Mouse (Mus musculus) liver, embryonic 13.5 days (tissue): ENCODE data around the gene Osbpl6. TPM values are rescaled to one million over a fixed set of nuclear protein-coding genes. Genes with fewer than 3 reads are reported as not detected.

Source experiments
- ATAC-seq: fragments of 200-750 bp; cut with Nextera tagmentation; 2 replicates; pipeline ENCODE4 v1.8.0; 2017; ENCODE audit warnings: low read depth, mild to moderate bottlenecking, moderate number of reproducible peaks, moderate library complexity
- DNase-seq: peaks from one replicate; pipeline ENCODE4 v3.0.0; 2022
- H3K27ac ChIP-seq: fragments of 300-500 bp; sonication (generic); 2 replicates; pipeline ENCODE4 v1.5.1; 2015; ENCODE audit warnings: moderate library complexity, mild to moderate bottlenecking, inconsistent platforms
- H3K27me3 ChIP-seq: fragments of 300-500 bp; sonication (generic); 2 replicates; pipeline ENCODE4 v1.6.1; 2015; ENCODE audit warnings: mild to moderate bottlenecking, inconsistent platforms
- H3K36me3 ChIP-seq: fragments of 300-500 bp; sonication (generic); 2 replicates; pipeline ENCODE4 v1.6.1; 2015; ENCODE audit warnings: mild to moderate bottlenecking, inconsistent platforms
- H3K4me1 ChIP-seq: fragments of 300-500 bp; sonication (generic); replicated peaks from 2 replicates; pipeline ENCODE4 v1.6.1; 2015; ENCODE audit warnings: inconsistent platforms
- H3K4me2 ChIP-seq: fragments of 300-500 bp; sonication (generic); 2 replicates; pipeline ENCODE4 v1.6.1; 2015; ENCODE audit warnings: inconsistent platforms, mild to moderate bottlenecking, moderate library complexity
- H3K4me3 ChIP-seq: fragments of 300-500 bp; sonication (generic); replicated peaks from 2 replicates; pipeline ENCODE4 v1.5.1; 2015; ENCODE audit warnings: mild to moderate bottlenecking, inconsistent platforms
- H3K9ac ChIP-seq: fragments of 300-500 bp; sonication (generic); 2 replicates; pipeline ENCODE4 v1.6.1; 2015; ENCODE audit warnings: mild to moderate bottlenecking, inconsistent platforms
- H3K9me3 ChIP-seq: fragments of 300-500 bp; sonication (generic); replicated peaks from 2 replicates; pipeline ENCODE4 v1.6.1; 2016; ENCODE audit warnings: inconsistent platforms
- WGBS: fragments of 180-500 bp; shearing (Covaris S2); methylation state at CpG from one replicate; pipeline ENCODE4 v1.1.7; 2015; ENCODE audit not compliant: insufficient replicate concordance; 5-methylcytosine and 5-hydroxymethylcytosine counted together
- polyA plus RNA-seq: library from polyadenylated mRNA; unstranded; fragments of >200 nt; fragmentation: Nextera tagmentation; extraction: Ambion mirVana; gene quantifications from 2 replicates; pipeline ENCODE4 v1.2.1, GENCODE M21; 2015

Gene Osbpl6
- polyA plus RNA-seq, 1 experiment from 2014 or later = 0.70 TPM

DNA sequence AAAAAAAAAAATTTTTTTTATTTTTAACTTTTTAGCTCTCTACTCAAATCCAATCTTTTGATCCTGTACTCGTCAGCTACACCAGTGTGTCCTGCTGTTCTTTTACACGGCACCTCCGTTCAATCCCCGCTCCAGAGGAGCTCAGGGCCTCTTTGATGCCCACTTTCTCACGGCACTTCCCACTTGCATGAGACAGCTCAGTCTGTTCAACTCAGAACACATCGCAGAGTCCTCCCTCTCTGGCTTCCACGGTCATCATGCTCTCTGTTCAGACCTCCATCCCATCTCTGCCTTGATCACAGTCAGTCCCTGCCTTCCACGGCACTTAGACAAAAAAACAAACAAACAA, 63.4 kb downstream of the Osbpl6 start:
- Histone ChIP-seq H3K36me3 (no peaks in the 10 kb centered on the region), H3K27me3 (no peaks in the 10 kb centered on the region), H3K4me3 (no peak overlapping the region), H3K4me2 (no peak overlapping the region), H3K27ac (no peak overlapping the region), H3K9me3 (no peaks in the 10 kb centered on the region), H3K4me1 (no peaks in the 10 kb centered on the region), H3K9ac (no peak overlapping the region)
- ATAC-seq (no peak), DNase-seq (no peak)
- WGBS = 69% methylated on average over 8 of the region's 8 CpGs

DNA sequence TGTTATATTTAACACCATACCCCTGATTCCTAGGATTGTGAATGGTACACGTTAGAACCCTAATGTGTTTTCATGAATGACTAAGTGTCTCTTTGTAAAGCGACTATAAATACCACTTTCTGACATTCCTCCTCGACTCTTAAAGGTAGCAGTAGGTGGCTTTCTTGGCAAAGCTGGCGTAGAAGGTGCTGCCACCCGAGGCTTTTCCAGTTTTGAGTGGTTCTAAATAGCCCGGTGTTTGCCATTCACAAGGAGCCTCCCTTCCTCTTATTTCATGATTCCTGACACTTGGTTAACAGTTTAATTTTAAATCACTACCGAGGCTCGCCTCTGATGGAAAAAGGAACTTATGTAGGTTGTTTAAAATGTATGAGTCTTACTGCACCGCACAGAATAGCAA, 64.1 kb downstream of the Osbpl6 start:
- WGBS = 67% methylated on average over 9 of the region's 9 CpGs
- Histone ChIP-seq H3K4me3 (no peak overlapping the region), H3K4me1 (no peaks in the 10 kb centered on the region), H3K36me3 (no peaks in the 10 kb centered on the region), H3K9ac (no peak overlapping the region), H3K27me3 (no peaks in the 10 kb centered on the region), H3K4me2 (no peak overlapping the region), H3K27ac (no peak overlapping the region), H3K9me3 (no peaks in the 10 kb centered on the region)
- DNase-seq (no peak), ATAC-seq (no peak)

DNA sequence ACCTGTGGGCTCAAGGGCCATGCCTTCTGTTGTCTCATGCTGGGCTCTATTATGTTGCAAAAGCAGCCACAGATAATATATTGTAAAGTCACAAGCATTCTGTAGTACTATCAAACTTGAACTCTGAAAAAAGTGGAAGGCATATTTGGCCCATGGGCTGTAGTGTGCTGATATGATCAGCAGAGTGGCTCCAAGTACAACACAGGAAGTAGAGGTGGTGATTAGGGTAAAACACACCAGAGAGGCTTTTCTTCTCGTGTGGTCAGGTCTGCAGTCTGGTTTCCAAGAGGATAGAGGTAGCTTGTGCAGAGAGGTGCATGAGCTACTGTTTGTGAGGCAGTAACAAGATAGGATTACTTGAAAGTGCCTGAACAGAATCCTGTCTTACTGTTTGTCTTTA, 69.5 kb downstream of the Osbpl6 start:
- H3K36me3 ChIP-seq = no peaks in the 10 kb centered on the region
- no peak overlapping the region for H3K4me2 ChIP-seq
- WGBS = 3% methylated on average over 1 of the region's 1 CpGs

DNA sequence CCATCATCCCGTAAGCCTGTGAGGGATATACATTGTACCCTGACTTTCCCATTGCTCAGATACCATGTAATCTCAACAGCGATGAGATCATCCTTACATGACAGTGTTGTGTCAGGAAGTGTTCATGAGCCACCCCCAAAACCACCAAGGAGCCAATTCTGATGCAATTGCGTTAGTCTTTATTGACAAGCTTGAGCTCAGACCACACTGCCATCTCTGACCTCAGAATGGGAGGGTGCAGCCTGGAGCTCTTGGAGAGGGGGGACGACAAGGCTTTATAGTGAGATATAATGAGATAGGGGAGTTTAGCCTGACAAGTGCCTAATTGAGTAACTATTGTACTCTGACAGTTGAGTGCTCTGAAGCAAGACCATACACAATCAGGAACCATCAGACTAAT, 82.5 kb downstream of the Osbpl6 start:
- Histone ChIP-seq H3K27me3 (no peaks in the 10 kb centered on the region), H3K36me3 (no peaks in the 10 kb centered on the region), H3K9ac (no peak overlapping the region), H3K4me1 (no peaks in the 10 kb centered on the region), H3K4me2 (no peak overlapping the region), H3K27ac (no peak overlapping the region), H3K9me3 (no peaks in the 10 kb centered on the region), H3K4me3 (no peak overlapping the region)
- no peak for DNase-seq
- WGBS = 61% methylated on average over 4 of the region's 4 CpGs
- ATAC-seq = no peak

More for the DNA sequence above, 69.5 kb downstream of the Osbpl6 start:
- no peaks in the 10 kb centered on the region for H3K4me1 ChIP-seq
- ATAC-seq (no peak), DNase-seq (no peak)
- no peak overlapping the region for H3K9ac ChIP-seq
- no peaks in the 10 kb centered on the region for H3K27me3 ChIP-seq
- H3K9me3 ChIP-seq = no peaks in the 10 kb centered on the region
- H3K27ac ChIP-seq = no peak overlapping the region
- no peak overlapping the region for H3K4me3 ChIP-seq

DNA sequence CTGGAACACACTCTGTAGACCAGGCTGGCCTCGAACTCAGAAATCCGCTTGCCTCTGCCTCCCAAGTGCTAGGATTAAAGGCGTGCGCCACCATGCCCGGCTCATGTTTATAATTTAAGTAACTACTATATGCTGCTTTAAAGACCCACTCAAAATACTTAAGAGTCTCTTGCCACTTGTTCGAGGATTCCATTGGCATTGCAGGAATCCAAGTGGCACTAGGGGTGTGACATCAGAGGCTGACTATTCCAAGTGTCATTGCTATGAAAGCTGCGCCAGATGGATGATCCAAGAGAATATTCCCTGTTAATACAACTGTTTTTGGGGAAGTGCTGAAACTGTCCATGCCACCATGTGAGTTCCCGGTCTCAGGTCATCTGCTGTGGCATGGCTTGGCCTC, 83.9 kb downstream of the Osbpl6 start:
- H3K36me3 ChIP-seq = no peaks in the 10 kb centered on the region
- no peaks in the 10 kb centered on the region for H3K9me3 ChIP-seq
- DNase-seq = no peak
- no peak for ATAC-seq
- whole genome bisulfite sequencing = 75% methylated on average over 8 of the region's 8 CpGs
- no peak overlapping the region for H3K4me3 ChIP-seq
- H3K4me2 ChIP-seq = no peak overlapping the region
- H3K27ac ChIP-seq = no peak overlapping the region
- H3K4me1 ChIP-seq = no peaks in the 10 kb centered on the region
- no peak overlapping the region for H3K9ac ChIP-seq
- H3K27me3 ChIP-seq = no peaks in the 10 kb centered on the region

DNA sequence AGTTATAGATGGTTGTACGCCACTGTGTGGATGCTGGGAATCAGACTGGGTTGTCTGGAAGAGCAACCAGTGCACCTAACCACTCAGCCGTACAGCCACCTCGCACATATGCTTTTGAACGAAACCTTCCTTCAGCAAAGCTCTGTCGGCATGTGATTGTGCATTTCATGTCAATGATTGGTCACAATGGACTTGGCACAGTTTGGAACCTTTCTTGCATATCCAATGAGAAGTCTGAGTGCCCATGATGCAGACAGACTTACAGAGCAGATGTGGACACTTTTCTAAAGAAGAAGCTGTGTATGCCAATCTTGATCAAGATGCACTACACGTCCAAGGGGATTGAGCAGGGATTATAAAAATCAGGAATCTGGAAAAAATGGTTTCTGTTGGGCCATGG, 85.1 kb downstream of the Osbpl6 start:
- DNase-seq (no peak), ATAC-seq (no peak)
- Histone ChIP-seq H3K9me3 (no peaks in the 10 kb centered on the region), H3K36me3 (no peaks in the 10 kb centered on the region), H3K4me1 (no peaks in the 10 kb centered on the region), H3K4me2 (no peak overlapping the region), H3K27me3 (no peaks in the 10 kb centered on the region), H3K27ac (no peak overlapping the region), H3K9ac (no peak overlapping the region), H3K4me3 (no peak overlapping the region)
- WGBS = 71% methylated on average over 6 of the region's 6 CpGs

DNA sequence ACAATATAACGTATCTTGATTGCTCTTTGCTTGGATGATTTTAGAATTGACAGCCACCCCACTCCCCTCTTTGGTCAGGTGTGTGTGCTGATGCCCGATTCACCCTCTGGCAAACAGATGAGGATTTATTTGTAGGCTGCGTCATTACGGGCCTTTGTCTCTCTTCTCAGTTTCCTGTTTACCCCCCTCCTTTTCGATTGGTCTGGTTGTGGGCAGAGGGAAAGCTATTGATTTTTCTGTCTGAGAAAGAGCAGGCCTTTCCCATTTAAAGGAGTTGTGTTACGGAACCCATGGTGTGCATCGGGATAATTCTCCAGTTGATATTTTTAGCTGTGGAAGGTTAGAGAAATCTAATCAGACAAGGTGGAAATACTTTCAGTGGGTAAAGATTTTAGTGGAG, 85.9 kb downstream of the Osbpl6 start:
- Histone ChIP-seq H3K4me1 (no peaks in the 10 kb centered on the region), H3K36me3 (no peaks in the 10 kb centered on the region), H3K27me3 (no peaks in the 10 kb centered on the region), H3K9me3 (no peaks in the 10 kb centered on the region), H3K4me2 (0 out of 2 replicates have a peak overlapping the region, but pooled peaks have one; percentile 6), H3K27ac (no peak overlapping the region), H3K9ac (no peak overlapping the region), H3K4me3 (no peak overlapping the region)
- no peak for DNase-seq
- no peak for ATAC-seq
- 53% methylated on average over 7 of the region's 7 CpGs for WGBS

DNA sequence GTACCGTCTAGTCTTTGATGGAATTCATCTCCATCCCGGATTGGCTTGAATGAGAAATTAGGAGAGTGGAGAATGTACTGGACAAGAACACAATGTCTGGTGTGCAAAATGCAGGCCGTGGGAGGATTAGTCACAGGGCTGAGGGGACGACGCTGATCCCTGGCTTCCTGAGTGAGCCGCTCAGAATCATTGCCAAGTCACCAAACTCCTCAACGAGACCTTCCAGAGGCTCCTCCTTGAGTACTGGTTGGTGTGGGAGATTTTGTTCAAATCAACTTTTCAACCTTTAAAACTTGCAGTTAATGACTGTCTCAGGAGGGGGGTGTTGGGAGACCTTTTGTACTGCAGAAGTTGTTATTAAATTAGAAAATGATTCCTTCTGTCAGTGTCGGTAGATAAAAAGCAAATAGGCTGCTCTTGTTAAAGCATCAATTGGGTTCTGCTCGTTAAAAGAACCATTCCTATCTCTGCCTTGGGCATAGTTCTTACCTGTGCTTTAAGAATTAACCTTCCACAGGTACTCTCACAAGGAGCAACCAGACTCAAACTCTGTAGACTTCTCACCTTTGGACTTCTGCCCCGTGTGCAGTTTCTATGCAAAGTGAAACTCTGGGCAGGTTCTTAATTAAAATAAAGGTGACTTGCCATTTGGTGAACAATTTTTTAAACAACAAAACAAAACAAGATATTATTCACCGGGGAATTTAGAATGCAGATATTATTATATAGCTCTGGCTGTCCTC, 89.9 kb downstream of the Osbpl6 start:
- no peaks in the 10 kb centered on the region for H3K36me3 ChIP-seq
- H3K9me3 ChIP-seq = no peaks in the 10 kb centered on the region
- ATAC-seq (no peak), DNase-seq (no peak)
- no peak overlapping the region for H3K9ac ChIP-seq
- no peaks in the 10 kb centered on the region for H3K27me3 ChIP-seq
- WGBS = 71% methylated on average over 11 of the region's 11 CpGs
- no peak overlapping the region for H3K4me3 ChIP-seq
- H3K27ac ChIP-seq = no peak overlapping the region
- no peak overlapping the region for H3K4me2 ChIP-seq
- no peaks in the 10 kb centered on the region for H3K4me1 ChIP-seq

DNA sequence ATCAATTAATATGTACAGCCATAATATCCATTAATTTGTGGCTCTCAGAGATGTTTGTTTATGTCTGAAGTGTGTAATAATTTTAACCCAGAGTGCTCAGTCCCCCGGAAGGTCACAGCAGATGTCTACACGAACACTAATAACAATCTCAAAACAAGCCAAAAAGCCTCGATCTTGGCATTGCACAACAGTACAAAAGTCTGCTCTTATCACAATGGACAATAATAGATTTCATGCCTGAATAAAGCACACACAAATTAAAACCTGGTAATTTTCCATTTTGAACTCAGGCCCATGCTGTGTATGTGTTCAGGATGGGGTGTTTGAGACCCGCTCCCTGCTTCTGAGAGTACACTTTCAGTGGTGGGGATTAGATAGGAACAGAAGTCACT, 90.4 kb downstream of the Osbpl6 start:
- H3K9ac ChIP-seq = no peak overlapping the region
- no peak for ATAC-seq
- WGBS = 70% methylated on average over 4 of the region's 4 CpGs
- H3K4me1 ChIP-seq = no peaks in the 10 kb centered on the region
- no peak overlapping the region for H3K27ac ChIP-seq
- no peaks in the 10 kb centered on the region for H3K36me3 ChIP-seq
- no peak for DNase-seq
- no peaks in the 10 kb centered on the region for H3K27me3 ChIP-seq
- H3K4me3 ChIP-seq = no peak overlapping the region
- no peak overlapping the region for H3K4me2 ChIP-seq
- H3K9me3 ChIP-seq = no peaks in the 10 kb centered on the region

DNA sequence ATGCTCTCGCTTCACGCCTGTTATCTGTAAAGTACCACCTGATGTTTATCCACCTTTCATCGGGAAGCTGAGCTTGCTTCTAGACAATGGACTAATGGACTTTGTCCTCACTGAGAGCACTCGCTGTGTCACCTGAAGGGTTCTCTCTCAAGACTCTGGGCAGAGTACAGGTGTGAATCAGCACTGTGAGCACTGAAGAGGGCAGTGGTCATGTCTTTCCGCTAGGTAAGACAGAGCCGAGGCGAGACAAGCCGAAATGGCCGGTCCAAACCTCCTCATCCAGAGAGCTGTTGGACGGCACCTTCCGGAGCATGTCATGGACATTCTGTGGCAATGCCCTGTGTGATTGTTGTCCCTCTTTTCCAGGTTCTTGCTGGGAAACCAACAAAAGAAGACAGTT, 92.6 kb downstream of the Osbpl6 start:
- no peaks in the 10 kb centered on the region for H3K9me3 ChIP-seq
- H3K36me3 ChIP-seq = no peaks in the 10 kb centered on the region
- ATAC-seq = no peak
- H3K9ac ChIP-seq = no peak overlapping the region
- no peaks in the 10 kb centered on the region for H3K4me1 ChIP-seq
- no peaks in the 10 kb centered on the region for H3K27me3 ChIP-seq
- no peak for DNase-seq
- WGBS = 83% methylated on average over 11 of the region's 11 CpGs
- H3K4me3 ChIP-seq = no peak overlapping the region
- H3K4me2 ChIP-seq = no peak overlapping the region
- no peak overlapping the region for H3K27ac ChIP-seq

DNA sequence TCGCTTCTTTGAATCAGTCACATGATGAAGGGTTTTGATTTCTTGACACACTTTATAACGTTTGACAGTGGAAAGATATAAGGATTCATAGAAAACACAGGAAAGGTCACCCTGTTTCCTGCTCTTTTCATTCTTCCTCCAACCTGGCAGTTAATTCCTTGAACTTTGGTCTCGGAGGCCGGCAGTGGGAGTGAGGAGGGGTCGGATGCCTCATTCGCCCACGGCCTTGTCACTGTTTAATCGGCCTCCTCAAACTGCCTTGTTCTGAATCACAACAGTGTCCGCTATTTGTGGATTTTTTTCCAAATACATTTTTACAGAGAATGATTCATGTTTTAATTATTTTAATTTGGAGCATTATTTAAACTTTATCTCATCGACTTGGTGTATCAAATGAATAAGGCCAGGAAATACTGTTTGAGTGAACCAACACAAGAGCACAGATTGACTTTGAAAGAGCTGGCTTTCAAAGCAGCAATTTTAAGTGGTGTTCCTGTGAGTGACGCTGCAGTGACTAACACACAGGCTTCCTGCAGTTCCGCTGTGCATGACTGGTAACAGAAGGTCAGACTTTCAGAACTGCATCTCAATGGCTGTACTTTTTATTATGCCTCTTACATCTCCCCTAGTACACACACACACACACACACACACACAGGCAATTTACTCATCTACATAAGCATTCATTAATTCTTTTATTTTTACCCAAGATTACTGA, 98.0 kb downstream of the Osbpl6 start:
- Histone ChIP-seq H3K9me3 (no peaks in the 10 kb centered on the region), H3K4me1 (no peaks in the 10 kb centered on the region), H3K36me3 (no peaks in the 10 kb centered on the region), H3K27ac (no peak overlapping the region), H3K4me3 (no peak overlapping the region), H3K27me3 (no peaks in the 10 kb centered on the region), H3K9ac (no peak overlapping the region), H3K4me2 (no peak overlapping the region)
- 65% methylated on average over 12 of the region's 12 CpGs for WGBS
- DNase-seq (no peak), ATAC-seq (no peak)

DNA sequence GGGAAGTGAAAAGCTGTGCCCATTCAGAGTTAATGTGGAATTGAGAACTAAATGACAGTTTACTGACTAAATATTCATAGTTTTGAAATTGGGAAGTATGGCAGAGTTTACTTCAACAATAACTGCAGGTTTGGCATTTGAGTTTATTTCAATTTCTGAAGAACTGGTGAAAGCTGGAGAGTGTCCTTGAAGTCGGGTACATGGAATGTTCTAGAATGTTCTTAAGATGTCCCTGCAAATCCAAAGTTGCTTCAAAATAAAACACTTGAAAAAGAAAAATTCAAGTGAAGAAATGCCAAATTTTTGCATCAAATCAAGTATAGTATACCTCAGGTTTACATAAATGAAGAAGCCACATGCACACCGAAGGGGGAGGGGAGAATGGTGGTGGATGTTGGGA, 98.7 kb downstream of the Osbpl6 start:
- Histone ChIP-seq H3K9ac (no peak overlapping the region), H3K9me3 (no peaks in the 10 kb centered on the region), H3K27me3 (no peaks in the 10 kb centered on the region), H3K4me3 (no peak overlapping the region), H3K36me3 (no peaks in the 10 kb centered on the region), H3K4me2 (no peak overlapping the region), H3K27ac (no peak overlapping the region), H3K4me1 (no peaks in the 10 kb centered on the region)
- ATAC-seq (no peak), DNase-seq (no peak)
- WGBS = 59% methylated on average over 2 of the region's 2 CpGs
